Mouse (Mus musculus) cerebellum, adult 2 months (tissue): ENCODE results near the gene Ubfd1.

Experiments
- CTCF ChIP-seq: fragments of 200-500 bp; IDR thresholded peaks from 2 replicates; pipeline ENCODE4 v1.5.1; 2011; ENCODE audit warnings: low read depth, mild to moderate bottlenecking, control low read depth, low read length, moderate library complexity, borderline replicate concordance; ENCODE audit not compliant: insufficient read depth
- POLR2A ChIP-seq: fragments of 200-500 bp; IDR thresholded peaks from 2 replicates; pipeline ENCODE4 v1.6.1; 2011; ENCODE audit warnings: low read length, control low read depth, borderline replicate concordance; ENCODE audit not compliant: insufficient read depth

DNA sequence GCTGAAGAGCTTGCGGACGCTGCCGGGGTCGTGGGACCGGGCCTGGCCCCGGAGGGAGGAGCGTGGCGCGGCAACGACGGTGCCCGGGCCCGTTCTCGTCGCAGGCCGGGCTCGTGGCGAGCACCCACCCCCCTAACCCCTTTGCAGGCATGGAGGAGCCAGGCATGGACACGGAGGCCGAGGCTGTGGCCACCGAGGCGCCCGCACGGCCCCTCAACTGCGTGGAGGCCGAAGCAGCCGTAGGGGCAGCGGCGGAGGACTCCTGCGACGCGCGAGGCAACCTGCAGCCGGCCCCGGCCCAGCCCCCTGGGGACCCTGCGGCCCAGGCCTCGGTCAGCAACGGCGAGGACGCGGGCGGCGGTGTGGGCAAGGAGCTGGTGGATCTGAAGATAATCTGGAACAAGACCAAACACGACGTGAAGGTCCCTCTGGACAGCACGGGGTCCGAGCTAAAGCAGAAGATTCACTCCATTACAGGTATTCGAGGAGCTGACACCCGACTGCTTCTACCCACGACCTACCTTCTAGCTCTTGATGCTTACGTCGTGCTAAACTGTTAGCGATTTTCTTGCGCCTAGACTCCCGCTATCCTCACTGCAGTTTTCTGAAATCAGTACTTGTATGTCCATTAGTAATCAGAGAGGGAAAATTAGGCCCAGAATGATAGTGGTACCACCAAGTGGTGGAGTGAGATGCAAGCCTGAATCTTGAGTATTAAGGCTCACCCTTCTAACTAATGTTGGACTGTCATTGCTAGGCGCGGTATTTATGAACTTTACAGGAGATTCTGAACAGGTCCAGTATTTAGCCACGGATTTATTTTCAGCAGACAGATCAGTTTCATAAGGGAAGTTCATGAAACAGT, 774 bp downstream of the Ubfd1 start:
- TF ChIP-seq POLR2A = no peak
- no peak for TF ChIP-seq CTCF
